Mouse (Mus musculus) E14TG2a.4 (cell line): ENCODE measurements around the gene Timp2.

Source experiments
- CTCF ChIP-seq: conservative IDR thresholded peaks from 2 replicates; pipeline ENCODE4 v1.5.1; 2014; ENCODE audit warnings: low read length
- POU5F1 ChIP-seq: IDR thresholded peaks from 2 replicates; pipeline ENCODE4 v1.6.1; 2014; ENCODE audit warnings: low read length, borderline replicate concordance

GRCm38 (mm10) chr11:118318678-118319077 lies 36.9 kb downstream of the Timp2 start:
- TF ChIP-seq CTCF (peak; percentile 86), POU5F1 (no peak)
